9 mouse cellular contexts compared by ENCODE assay signal in the genomic region with DNA sequence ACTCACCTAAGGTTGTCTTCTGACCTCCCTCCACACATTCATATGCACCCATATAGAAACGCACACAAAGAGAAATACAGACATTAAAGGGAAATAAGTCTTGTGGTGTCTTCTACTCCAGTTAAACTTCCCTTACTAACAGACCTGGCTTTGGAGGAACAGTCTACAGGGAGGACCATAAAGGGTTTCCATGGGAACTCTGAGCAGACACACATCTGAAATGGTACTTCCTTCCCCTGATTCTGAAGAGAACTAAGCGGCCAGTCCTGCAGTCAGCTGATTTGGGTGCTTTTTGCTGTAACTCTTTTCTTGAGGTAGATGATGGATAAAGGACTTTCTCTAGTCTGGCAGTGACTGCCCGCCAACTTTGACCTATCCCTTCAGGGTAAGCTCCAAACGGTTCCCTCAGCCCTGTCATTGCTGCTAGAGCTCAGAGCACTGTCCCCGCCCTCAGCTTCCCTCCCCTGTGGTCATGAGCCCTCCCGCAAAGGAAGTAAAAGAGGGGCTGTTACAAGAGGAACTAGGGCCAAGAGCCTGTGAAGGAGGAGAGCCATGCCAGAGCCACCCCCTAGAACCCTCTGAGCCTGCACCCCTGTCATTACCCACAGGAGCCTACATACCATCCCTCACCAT. TPM values are rescaled to one million over a fixed set of nuclear protein-coding genes. Genes with fewer than 3 reads are reported as not detected.
DNase-seq lines count a peak whose midpoint lies in the region; ATAC-seq and TF ChIP-seq lines count a peak whose summit lies in the region.
"Had no signal": no experiment of that assay in that cellular context is flagged by ENCODE, and none has a peak within 500 bp of the region (broad histone marks: within the 10 kb centered on the region; RNA-seq: fewer than 3 reads in every experiment).

A gene (plus strand): TSS at position 485 of the 633 bp plus-strand sequence.

- H3K27me3 ChIP-seq in intestine, embryonic 15.5 days (replicated peaks): no peaks in the 10 kb centered on the region
- H3K27me3 ChIP-seq: stomach, embryonic 15.5 days had no signal

- no peak within 1 kb of the TSS for H3K9ac ChIP-seq in intestine, embryonic 15.5 days
- H3K9ac ChIP-seq: stomach, embryonic 15.5 days had no signal

- H3K36me3 ChIP-seq in intestine, embryonic 15.5 days: no peaks in the 10 kb centered on the region

- no peak within 1 kb of the TSS for H3K4me2 ChIP-seq in intestine, embryonic 15.5 days (replicated peaks)
- H3K4me2 ChIP-seq: stomach, embryonic 15.5 days had no signal

- no peaks in the 10 kb centered on the region for H3K4me1 ChIP-seq in intestine, embryonic 15.5 days (replicated peaks)
- H3K4me1 ChIP-seq: stomach, embryonic 15.5 days had no signal

- no peaks in the 10 kb centered on the region for H3K9me3 ChIP-seq in intestine, embryonic 15.5 days
- H3K9me3 ChIP-seq: stomach, embryonic 15.5 days had no signal

- ATAC-seq in erythroid progenitor cell, adult 5-6 weeks (replicated peaks; ENCODE audit: low FRiP score, poor library complexity, severe bottlenecking): no peak
- ATAC-seq in intestine, embryonic 15.5 days: no peak

- no peak within 1 kb of the TSS for H3K27ac ChIP-seq in left cerebral cortex, adult 2 months
- no peak within 1 kb of the TSS for H3K27ac ChIP-seq in intestine, embryonic 15.5 days
- H3K27ac ChIP-seq: stomach, embryonic 15.5 days had no signal

- peak; percentile 15 for DNase-seq in left cerebral cortex, adult 11 months (ENCODE audit: low spot score)
- DNase-seq in left cerebral cortex, adult 2 months (ENCODE audit: extremely low spot score in 1 of 2, low spot score in 2 of 2): no peak
- DNase-seq in lung, postnatal 10 days: peak; percentile 67
- DNase-seq in thymus, adult 18-20 months: peak; percentile 44 to 59
- DNase-seq in ovary, postnatal 36 days (ENCODE audit: low spot score): no peak
- DNase-seq in embryo, embryonic 10.5 days (ENCODE audit: low spot score): no peak

- intact Hi-C loops in left cerebral cortex, adult 2 months (cut with DNase I): no loop called here

- TF ChIP-seq CTCF in left cerebral cortex, adult 2 months (IDR thresholded peaks at IDR 0.05): no peak

- no peak within 1 kb of the TSS for H3K4me3 ChIP-seq in left cerebral cortex, adult 2 months
- no peak within 1 kb of the TSS for H3K4me3 ChIP-seq in intestine, embryonic 15.5 days (replicated peaks)
- H3K4me3 ChIP-seq: stomach, embryonic 15.5 days had no signal

- WGBS in intestine, embryonic 15.5 days: 50% methylated on average over 6 of the region's 6 CpGs

RNA-seq across cellular contexts. Expression of the gene that starts here (rescaled TPM):
- 1 to 10 TPM; 2.2 to 2.3 TPM for total RNA-seq in left cerebral cortex, adult 2 months (2021)
- 20.2 and 36.5 TPM in 2 replicates for total RNA-seq in erythroid progenitor cell, adult 5-6 weeks (2015; ENCODE audit: low replicate concordance)
- 21.4 TPM in 2 replicates for total RNA-seq in erythroid progenitor cell, adult 5-6 weeks (2017; ENCODE audit: low replicate concordance)
- 3.8 and 3.9 TPM in 2 replicates for polyA plus RNA-seq in intestine, embryonic 15.5 days (2015; fragmentation: Nextera tagmentation; extraction: Ambion mirVana)

Comparison
In these comparisons a context has a peak if more than half of its experiments do, and no peak if none do; other contexts are left out.
1. RNA of the gene that starts here (total RNA-seq): 20.2 to 36.5 TPM in erythroid progenitor cell, adult 5-6 weeks; 2.2 to 2.3 TPM in left cerebral cortex, adult 2 months; every median in the first group is over 4 times any median in the second.
2. DNase-seq: peak in left cerebral cortex, adult 11 months (single experiment), lung, postnatal 10 days (single experiment) and thymus, adult 18-20 months (2 of 2); none in left cerebral cortex, adult 2 months (0 of 2), ovary, postnatal 36 days (single experiment) and embryo, embryonic 10.5 days (single experiment).